Mouse (Mus musculus): ENCODE data around the gene Arhgap19. TPM values are rescaled to one million over a fixed set of nuclear protein-coding genes. Genes with fewer than 3 reads are reported as not detected.
A peak's percentile ranks its signal among the peaks of the same experiment; 100 is the strongest.

The Arhgap19 gene
- total and polyA plus RNA-seq, 2 experiments, result 1.2 to 1.9 TPM

- no peak for DNase-seq (ENCODE audit: extremely low read depth, low read depth, low spot score)
- TF ChIP-seq CTCF (IDR thresholded peaks at IDR 0.05; ENCODE audit: low read depth, low read length) (no peak), POLR2A (IDR thresholded peaks at IDR 0.05; ENCODE audit: extremely low read depth, insufficient read depth, low read length) (no peak)
- no peak overlapping the region for H3K9ac ChIP-seq (ENCODE audit: low read depth, low read length)
- no peaks in the 10 kb centered on the region for H3K36me3 ChIP-seq (ENCODE audit: control insufficient read depth, insufficient read depth, low read length)
- peaks cover 20% of the 10 kb centered on the region for H3K4me1 ChIP-seq (ENCODE audit: control insufficient read depth, insufficient read depth, low read length)
- WGBS, result 40% methylated on average over 6 of the region's 6 CpGs
- H3K27me3 ChIP-seq (ENCODE audit: control insufficient read depth, insufficient read depth, low read length), result no peaks in the 10 kb centered on the region
- H3K79me2 ChIP-seq (ENCODE audit: control insufficient read depth, insufficient read depth, low read length), result no peaks in the 10 kb centered on the region
- no peak overlapping the region for H3K4me3 ChIP-seq (ENCODE audit: insufficient read depth, low read depth, low read length)
- H3K27ac ChIP-seq (replicated peaks; ENCODE audit: insufficient read depth, low read depth, low read length), result no peak overlapping the region
Measured at GRCm38 (mm10) chr19:41835816-41836215, 34.0 kb upstream of the Arhgap19 start.

- 0 out of 2 replicates have a peak, but pooled peaks cover 2% of the 10 kb centered on the region for H3K79me2 ChIP-seq (ENCODE audit: control insufficient read depth, insufficient read depth, low read length)
- H3K9ac ChIP-seq (ENCODE audit: low read depth, low read length), result no peak overlapping the region
- H3K27ac ChIP-seq (replicated peaks; ENCODE audit: insufficient read depth, low read depth, low read length), result no peak overlapping the region
- no peak for DNase-seq (ENCODE audit: extremely low read depth, low read depth, low spot score)
- TF ChIP-seq CTCF (IDR thresholded peaks at IDR 0.05; ENCODE audit: low read depth, low read length) (no peak), POLR2A (IDR thresholded peaks at IDR 0.05; ENCODE audit: extremely low read depth, insufficient read depth, low read length) (no peak)
- 74% methylated on average over 6 of the region's 6 CpGs for WGBS
- no peaks in the 10 kb centered on the region for H3K36me3 ChIP-seq (ENCODE audit: control insufficient read depth, insufficient read depth, low read length)
- no peak overlapping the region for H3K4me3 ChIP-seq (ENCODE audit: insufficient read depth, low read depth, low read length)
- H3K4me1 ChIP-seq (ENCODE audit: control insufficient read depth, insufficient read depth, low read length), result peaks cover 20% of the 10 kb centered on the region
- H3K27me3 ChIP-seq (ENCODE audit: control insufficient read depth, insufficient read depth, low read length), result no peaks in the 10 kb centered on the region
Measured at GRCm38 (mm10) chr19:41835407-41835806, 33.6 kb upstream of the Arhgap19 start.

GRCm38 (mm10) chr19:41832501-41833201 lies 30.8 kb upstream of the Arhgap19 start:
- Histone ChIP-seq H3K4me1 (ENCODE audit: control insufficient read depth, insufficient read depth, low read length) (peaks cover 18% of the 10 kb centered on the region), H3K79me2 (ENCODE audit: control insufficient read depth, insufficient read depth, low read length) (peaks cover 4% of the 10 kb centered on the region; the same call in 1 of the 2 replicates), H3K27ac (replicated peaks; ENCODE audit: insufficient read depth, low read depth, low read length) (no peak overlapping the region), H3K27me3 (ENCODE audit: control insufficient read depth, insufficient read depth, low read length) (no peaks in the 10 kb centered on the region), H3K4me3 (ENCODE audit: insufficient read depth, low read depth, low read length) (no peak overlapping the region), H3K9ac (ENCODE audit: low read depth, low read length) (no peak overlapping the region), H3K36me3 (ENCODE audit: control insufficient read depth, insufficient read depth, low read length) (no peaks in the 10 kb centered on the region)
- TF ChIP-seq CTCF (IDR thresholded peaks at IDR 0.05; ENCODE audit: low read depth, low read length) (no peak), POLR2A (IDR thresholded peaks at IDR 0.05; ENCODE audit: extremely low read depth, insufficient read depth, low read length) (no peak)
- 92% methylated on average over 13 of the region's 13 CpGs for WGBS
- DNase-seq (ENCODE audit: extremely low read depth, low read depth, low spot score), result no peak

- Histone ChIP-seq H3K79me2 (ENCODE audit: control insufficient read depth, insufficient read depth, low read length) (peaks cover 4% of the 10 kb centered on the region; the same call in 1 of the 2 replicates), H3K9ac (ENCODE audit: low read depth, low read length) (no peak overlapping the region), H3K4me1 (ENCODE audit: control insufficient read depth, insufficient read depth, low read length) (peaks cover 12% of the 10 kb centered on the region), H3K36me3 (ENCODE audit: control insufficient read depth, insufficient read depth, low read length) (no peaks in the 10 kb centered on the region), H3K27ac (replicated peaks; ENCODE audit: insufficient read depth, low read depth, low read length) (no peak overlapping the region), H3K4me3 (ENCODE audit: insufficient read depth, low read depth, low read length) (no peak overlapping the region), H3K27me3 (ENCODE audit: control insufficient read depth, insufficient read depth, low read length) (no peaks in the 10 kb centered on the region)
- 69% methylated on average over 14 of the region's 14 CpGs for WGBS
- no peak for DNase-seq (ENCODE audit: extremely low read depth, low read depth, low spot score)
- TF ChIP-seq POLR2A (IDR thresholded peaks at IDR 0.05; ENCODE audit: extremely low read depth, insufficient read depth, low read length), result no peak
- TF ChIP-seq CTCF (IDR thresholded peaks at IDR 0.05; ENCODE audit: low read depth, low read length), result no peak
Measured at GRCm38 (mm10) chr19:41831718-41832391, 30.0 kb upstream of the Arhgap19 start.

GRCm38 (mm10) chr19:41831101-41831570 lies 29.3 kb upstream of the Arhgap19 start:
- no peaks in the 10 kb centered on the region for H3K36me3 ChIP-seq (ENCODE audit: control insufficient read depth, insufficient read depth, low read length)
- H3K4me1 ChIP-seq (ENCODE audit: control insufficient read depth, insufficient read depth, low read length), result peaks cover 12% of the 10 kb centered on the region
- TF ChIP-seq CTCF (IDR thresholded peaks at IDR 0.05; ENCODE audit: low read depth, low read length) (no peak), POLR2A (IDR thresholded peaks at IDR 0.05; ENCODE audit: extremely low read depth, insufficient read depth, low read length) (no peak)
- 3% methylated on average over 19 of the region's 19 CpGs for WGBS
- H3K27me3 ChIP-seq (ENCODE audit: control insufficient read depth, insufficient read depth, low read length), result no peaks in the 10 kb centered on the region
- 0 out of 2 replicates have a peak overlapping the region, but pooled peaks have one; percentile 8 for H3K27ac ChIP-seq (replicated peaks; ENCODE audit: insufficient read depth, low read depth, low read length)
- H3K4me3 ChIP-seq (ENCODE audit: insufficient read depth, low read depth, low read length), result peak overlapping the region; percentile 59
- peaks cover 4% of the 10 kb centered on the region; the same call in 1 of the 2 replicates for H3K79me2 ChIP-seq (ENCODE audit: control insufficient read depth, insufficient read depth, low read length)
- peak overlapping the region; percentile 68 for H3K9ac ChIP-seq (ENCODE audit: low read depth, low read length)
- peak; percentile 63 for DNase-seq (ENCODE audit: extremely low read depth, low read depth, low spot score)

Measured in liver, adult 2 months (tissue).